Mouse (Mus musculus) heart, postnatal 14 days (tissue): ENCODE data around the gene Exo1. TPM values are rescaled to one million over a fixed set of nuclear protein-coding genes. Genes with fewer than 3 reads are reported as not detected.

Experiments
- DNase-seq, 2 experiments: peaks; one replicate each; pipeline ENCODE4 v3.0.0; 2021 to 2022
- intact Hi-C: fragments of 180-260 bp; cut with DNase I; formaldehyde crosslinking; loops from one replicate; pipeline ENCODE4 v1.15.1; 2025
- long read RNA-seq, 2 experiments: library from polyadenylated mRNA; stranded (forward); transcript quantifications; one replicate each; pipeline ENCODE4 v2.0.0; 2021
- total RNA-seq, 2 experiments: library from RNA; stranded (reverse); gene quantifications; 2 replicates each; pipeline ENCODE4 v1.2.3; 2021

Exo1 gene
- 1 to 10 TPM; 1.1 to 2.2 TPM for total RNA-seq
- long read RNA-seq, experiment 1, full-length matches to known transcripts, result 1 of 4 reads
- long read RNA-seq, experiment 1, partial matches to known transcripts, result 0 of 4 reads
- long read RNA-seq, experiment 1, other reads (novel, unspliced or antisense), result 3 of 4 reads
- long read RNA-seq, experiment 2, partial matches to known transcripts, result 0 of 1 reads
- long read RNA-seq, experiment 2, other reads (novel, unspliced or antisense), result 1 of 1 reads

- intact Hi-C loops, result loop anchor here (5.0 kb wide), 2 partner anchors 188 to 253 kb away; partner anchors contain the start of genes Chml, Fh1 and Opn3
- DNase-seq, result peak; percentile 88 to 92
These were observed at the start of gene Exo1 for GRCm38 (mm10) chr1:175880453-175881296. Gene Exo1 (plus strand): TSS chr1:175880581.

- DNase-seq, result no peak
- intact Hi-C loops, result no loop called here
These were observed 24.9 kb upstream of the Exo1 start for GRCm38 (mm10) chr1:175855515-175855914.

GRCm38 (mm10) chr1:175867050-175867449 is 13.3 kb upstream of the Exo1 start:
- no peak for DNase-seq
- intact Hi-C loops, result loop anchor here (5.0 kb wide), 1 partner anchor 195 kb away; no protein-coding TSS in a partner anchor

GRCm38 (mm10) chr1:175867558-175867957 is 12.8 kb upstream of the Exo1 start:
- peak in 1 of 2 experiments; percentile 42 for DNase-seq

GRCm38 (mm10) chr1:175870716-175871115 is 9.7 kb upstream of the Exo1 start:
- intact Hi-C loops, result no loop called here
- no peak for DNase-seq

More at GRCm38 (mm10) chr1:175867558-175867957, 12.8 kb upstream of the Exo1 start:
- intact Hi-C loops, result loop anchor here (5.0 kb wide), 1 partner anchor 195 kb away; no protein-coding TSS in a partner anchor

GRCm38 (mm10) chr1:175872028-175872816 is 8.2 kb upstream of the Exo1 start:
- intact Hi-C loops, result no loop called here
- peak; percentile 29 to 57 for DNase-seq

- DNase-seq, result no peak
- intact Hi-C loops, result loop anchor here (5.0 kb wide), 2 partner anchors 191 to 256 kb away; partner anchors contain the start of genes Chml, Fh1 and Opn3
These were observed 3.0 kb downstream of the Exo1 start for GRCm38 (mm10) chr1:175883398-175883797.

GRCm38 (mm10) chr1:175893263-175893662 is 12.9 kb downstream of the Exo1 start:
- no peak for DNase-seq
- intact Hi-C loops, result no loop called here

- no peak for DNase-seq
- intact Hi-C loops, result no loop called here
These were observed 13.3 kb downstream of the Exo1 start for GRCm38 (mm10) chr1:175893726-175894125.

GRCm38 (mm10) chr1:175911207-175911606 is 30.8 kb downstream of the Exo1 start:
- intact Hi-C loops, result no loop called here
- DNase-seq, result no peak

GRCm38 (mm10) chr1:175912038-175912437 is 31.7 kb downstream of the Exo1 start:
- no peak for DNase-seq
- intact Hi-C loops, result no loop called here

GRCm38 (mm10) chr1:175913728-175914303 is 33.4 kb downstream of the Exo1 start:
- intact Hi-C loops, result no loop called here

GRCm38 (mm10) chr1:175920029-175920428 is 39.6 kb downstream of the Exo1 start, which contains the start of gene Gm38100:
Gene Gm38100 (plus strand): TSS chr1:175920329.
- intact Hi-C loops, result loop anchor here (2.0 to 10.0 kb wide), 4 partner anchors 248 to 1325 kb away; no protein-coding TSS in a partner anchor
- no peak for DNase-seq

More at GRCm38 (mm10) chr1:175913728-175914303, 33.4 kb downstream of the Exo1 start:
- DNase-seq, result no peak

- DNase-seq, result peak; percentile 14 to 16
- intact Hi-C loops, result loop anchor here (2.0 to 10.0 kb wide), 4 partner anchors 249 to 1326 kb away; no protein-coding TSS in a partner anchor
These were observed 40.7 kb downstream of the Exo1 start for GRCm38 (mm10) chr1:175921091-175921490.

- DNase-seq, result peak; percentile 75 to 89
- intact Hi-C loops, result loop anchor here (5.0 to 10.0 kb wide), 3 partner anchors 252 to 1329 kb away; no protein-coding TSS in a partner anchor
These were observed 43.7 kb downstream of the Exo1 start for GRCm38 (mm10) chr1:175923848-175924787.

- peak; percentile 10 to 12 for DNase-seq
- intact Hi-C loops, result no loop called here
These were observed 51.0 kb downstream of the Exo1 start for GRCm38 (mm10) chr1:175931391-175931790.

GRCm38 (mm10) chr1:175936282-175936737 is 55.9 kb downstream of the Exo1 start:
- intact Hi-C loops, result loop anchor here (1.0 to 5.0 kb wide), 3 partner anchors 286 to 926 kb away; no protein-coding TSS in a partner anchor
- DNase-seq, result peak; percentile 38 to 81

GRCm38 (mm10) chr1:175938731-175939130 is 58.4 kb downstream of the Exo1 start:
- DNase-seq, result no peak
- intact Hi-C loops, result loop anchor here (5.0 kb wide), 2 partner anchors 284 to 924 kb away; no protein-coding TSS in a partner anchor
